Mouse (Mus musculus) kidney, embryonic 15.5 days (tissue): ENCODE data around the gene Glo1. TPM values are rescaled to one million over a fixed set of nuclear protein-coding genes. Genes with fewer than 3 reads are reported as not detected.

Experiments
- ATAC-seq: fragments of 200-750 bp; cut with Nextera tagmentation; replicated peaks from 2 replicates; pipeline ENCODE4 v1.8.0; 2017; ENCODE audit warnings: moderate TSS enrichment; ENCODE audit not compliant: low FRiP score
- H3K27ac ChIP-seq: fragments of 300-500 bp; sonication (generic); 2 replicates; pipeline ENCODE4 v1.5.1; 2015; ENCODE audit warnings: mild to moderate bottlenecking, inconsistent platforms
- H3K27me3 ChIP-seq: fragments of 300-500 bp; sonication (generic); 2 replicates; pipeline ENCODE4 v1.6.1; 2015; ENCODE audit warnings: inconsistent platforms
- H3K36me3 ChIP-seq: fragments of 300-500 bp; sonication (generic); 2 replicates; pipeline ENCODE4 v1.6.1; 2015; ENCODE audit warnings: inconsistent platforms
- H3K4me1 ChIP-seq: fragments of 300-500 bp; sonication (generic); 2 replicates; pipeline ENCODE4 v1.6.1; 2015; ENCODE audit warnings: inconsistent platforms
- H3K4me2 ChIP-seq: fragments of 300-500 bp; sonication (generic); 2 replicates; pipeline ENCODE4 v1.6.1; 2015; ENCODE audit warnings: moderate library complexity, mild to moderate bottlenecking, inconsistent platforms
- H3K4me3 ChIP-seq: fragments of 300-500 bp; sonication (generic); replicated peaks from 2 replicates; pipeline ENCODE4 v1.5.1; 2015; ENCODE audit warnings: mild to moderate bottlenecking, inconsistent platforms
- H3K9ac ChIP-seq: fragments of 300-500 bp; sonication (generic); 2 replicates; pipeline ENCODE4 v1.6.1; 2015; ENCODE audit warnings: mild to moderate bottlenecking, inconsistent platforms
- H3K9me3 ChIP-seq: fragments of 300-500 bp; sonication (generic); replicated peaks from 2 replicates; pipeline ENCODE4 v1.6.1; 2016; ENCODE audit warnings: inconsistent platforms
- WGBS: fragments of 180-500 bp; shearing (Covaris S2); methylation state at CpG from one replicate; pipeline ENCODE4 v1.1.7; 2015; ENCODE audit warnings: mixed read lengths; 5-methylcytosine and 5-hydroxymethylcytosine counted together
- polyA plus RNA-seq: library from polyadenylated mRNA; unstranded; fragments of >200 nt; fragmentation: Nextera tagmentation; extraction: Ambion mirVana; gene quantifications from 2 replicates; pipeline ENCODE4 v1.2.1, GENCODE M21; 2015

Gene Glo1
- polyA plus RNA-seq, 1 experiment from 2014 or later = 221 TPM

DNA sequence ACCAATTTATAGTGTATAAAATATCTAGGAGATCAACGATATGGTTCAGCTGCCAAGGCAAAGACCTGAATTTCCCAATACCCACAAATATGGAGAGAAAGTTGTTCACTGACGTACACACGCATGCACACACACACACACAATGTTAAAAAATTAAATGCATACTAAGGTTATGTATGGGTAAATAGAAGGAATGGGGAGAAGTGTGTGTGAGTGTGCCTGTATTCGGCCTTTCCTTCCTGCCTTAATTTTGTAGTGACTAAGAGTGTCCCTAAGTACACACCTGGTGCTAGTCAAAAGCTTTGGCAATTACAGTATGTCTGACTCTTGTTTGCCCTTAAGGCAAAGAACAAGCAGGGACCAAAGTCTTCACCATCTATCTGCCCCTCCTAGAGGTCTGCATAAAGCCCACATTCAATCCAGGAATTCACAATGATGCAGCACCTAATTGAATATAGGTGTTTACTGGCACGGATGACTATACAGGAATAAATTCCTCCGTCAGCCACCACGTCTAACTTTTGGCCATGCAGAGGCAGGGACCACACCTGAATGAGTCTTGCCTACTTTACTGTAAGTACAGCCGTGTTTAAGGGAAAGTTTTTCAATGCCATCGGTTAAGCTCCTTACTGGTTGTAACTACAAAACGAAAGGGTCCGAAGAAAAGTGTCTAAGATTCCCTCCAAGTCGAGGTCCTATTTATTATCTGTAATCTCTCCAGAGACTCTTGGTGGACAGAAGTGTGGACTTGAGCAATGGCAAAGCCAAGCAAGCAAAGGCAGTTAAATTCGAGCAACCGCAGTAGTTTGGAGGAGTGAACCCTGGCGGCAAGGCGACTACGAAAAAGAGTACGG lies 15.2 kb downstream of the Glo1 start:
- ATAC-seq = no peak
- Histone ChIP-seq H3K4me2 (peak overlapping the region; percentile 65), H3K27me3 (no peaks in the 10 kb centered on the region), H3K27ac (peak overlapping the region; percentile 93), H3K9me3 (no peaks in the 10 kb centered on the region; the same call in 1 of the 2 replicates), H3K36me3 (peaks cover 2% of the 10 kb centered on the region; the same call in 1 of the 2 replicates), H3K4me3 (peak overlapping the region; percentile 81), H3K9ac (peak overlapping the region; percentile 75), H3K4me1 (peaks cover 51% of the 10 kb centered on the region)
- 22% methylated on average over 18 of the region's 18 CpGs for WGBS

DNA sequence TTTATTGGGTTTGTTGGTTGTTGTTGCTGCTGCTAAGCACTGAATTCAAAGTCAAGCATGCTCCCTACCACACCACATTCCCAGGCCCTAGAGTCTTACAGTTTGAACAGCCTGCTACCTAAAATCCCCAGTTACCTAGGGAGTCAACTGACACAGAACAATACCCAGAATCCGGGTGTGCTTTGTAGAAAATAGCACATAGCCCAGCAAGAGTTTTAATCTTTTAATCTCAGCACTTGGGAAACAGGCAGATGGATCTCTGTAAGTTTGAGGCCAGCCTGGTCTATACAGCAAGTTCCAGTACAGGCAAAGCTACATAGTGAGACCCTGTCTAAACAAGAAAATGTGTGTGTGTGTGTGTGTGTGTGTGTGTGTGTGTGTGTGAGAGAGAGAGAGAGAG lies 15.9 kb downstream of the Glo1 start:
- WGBS = 88% methylated on average over 1 of the region's 1 CpGs
- no peaks in the 10 kb centered on the region for H3K27me3 ChIP-seq
- no peak overlapping the region for H3K4me2 ChIP-seq

DNA sequence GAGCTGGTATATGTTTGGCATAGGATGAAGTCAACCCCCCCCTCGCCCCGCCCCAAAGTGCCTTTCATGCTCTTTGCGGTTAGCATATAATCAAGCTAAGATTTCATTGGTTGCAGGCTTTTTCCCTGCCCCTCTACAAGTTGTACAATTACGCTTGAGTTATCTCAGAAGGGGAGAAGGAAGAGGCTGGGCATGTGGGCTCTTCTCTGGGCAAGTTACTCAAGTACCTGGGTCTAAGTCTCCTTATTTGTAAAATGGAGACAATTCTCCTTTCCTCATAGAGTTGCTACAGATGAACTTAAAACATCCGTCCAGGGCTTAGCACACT lies 16.7 kb downstream of the Glo1 start:
- H3K4me2 ChIP-seq = no peak overlapping the region
- H3K4me1 ChIP-seq = peaks cover 55% of the 10 kb centered on the region
- H3K36me3 ChIP-seq = peaks cover 2% of the 10 kb centered on the region; the same call in 1 of the 2 replicates
- no peak overlapping the region for H3K9ac ChIP-seq
- no peaks in the 10 kb centered on the region for H3K27me3 ChIP-seq
- WGBS = 96% methylated on average over 5 of the region's 5 CpGs
- no peak overlapping the region for H3K4me3 ChIP-seq
- no peak overlapping the region for H3K27ac ChIP-seq
- H3K9me3 ChIP-seq = no peaks in the 10 kb centered on the region; the same call in 1 of the 2 replicates
- ATAC-seq = no peak

More for the DNA sequence above, 15.9 kb downstream of the Glo1 start:
- Histone ChIP-seq H3K4me3 (no peak overlapping the region; the same call in 1 of the 2 replicates), H3K27ac (no peak overlapping the region), H3K9me3 (no peaks in the 10 kb centered on the region; the same call in 1 of the 2 replicates), H3K36me3 (peaks cover 2% of the 10 kb centered on the region; the same call in 1 of the 2 replicates), H3K4me1 (peaks cover 55% of the 10 kb centered on the region), H3K9ac (no peak overlapping the region)
- ATAC-seq = no peak

DNA sequence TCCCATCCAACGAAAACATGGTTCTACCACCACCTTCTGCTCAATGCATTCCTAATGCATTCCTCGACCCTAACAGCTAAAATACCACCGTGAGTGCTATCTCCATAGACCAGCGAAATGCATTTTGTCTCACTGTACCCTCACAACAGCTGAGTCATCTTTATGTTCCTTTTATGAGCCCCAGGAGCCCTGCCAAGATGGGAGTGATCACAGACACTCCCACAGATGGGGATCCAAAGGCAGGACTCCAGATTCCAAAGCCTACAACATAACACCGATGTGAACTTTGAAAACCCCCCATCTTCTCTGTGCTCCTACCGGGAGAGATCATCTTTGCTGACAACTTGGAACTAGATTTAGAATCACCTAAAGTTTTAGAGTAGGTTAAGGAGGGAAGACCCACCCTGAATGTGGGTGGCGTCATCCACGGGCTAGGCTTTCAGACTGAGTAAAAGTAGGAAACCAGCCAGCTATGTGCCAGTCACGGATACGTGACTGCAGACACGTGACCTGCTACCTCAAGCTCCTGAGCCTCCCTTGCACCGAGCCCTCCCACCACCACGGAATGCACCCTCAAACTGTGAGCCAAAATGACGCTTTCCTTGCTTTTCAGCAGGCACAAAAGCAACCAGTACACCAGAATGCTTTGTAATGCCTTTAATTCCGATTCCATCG lies 17.2 kb downstream of the Glo1 start:
- Histone ChIP-seq H3K36me3 (peaks cover 2% of the 10 kb centered on the region; the same call in 1 of the 2 replicates), H3K9ac (no peak overlapping the region), H3K27me3 (no peaks in the 10 kb centered on the region), H3K9me3 (no peaks in the 10 kb centered on the region; the same call in 1 of the 2 replicates), H3K4me1 (peaks cover 56% of the 10 kb centered on the region), H3K4me3 (no peak overlapping the region), H3K27ac (0 out of 2 replicates have a peak overlapping the region, but pooled peaks have one; percentile 23), H3K4me2 (peak overlapping the region; percentile 16; the same call in 1 of the 2 replicates)
- ATAC-seq = no peak
- WGBS = 71% methylated on average over 16 of the region's 16 CpGs

DNA sequence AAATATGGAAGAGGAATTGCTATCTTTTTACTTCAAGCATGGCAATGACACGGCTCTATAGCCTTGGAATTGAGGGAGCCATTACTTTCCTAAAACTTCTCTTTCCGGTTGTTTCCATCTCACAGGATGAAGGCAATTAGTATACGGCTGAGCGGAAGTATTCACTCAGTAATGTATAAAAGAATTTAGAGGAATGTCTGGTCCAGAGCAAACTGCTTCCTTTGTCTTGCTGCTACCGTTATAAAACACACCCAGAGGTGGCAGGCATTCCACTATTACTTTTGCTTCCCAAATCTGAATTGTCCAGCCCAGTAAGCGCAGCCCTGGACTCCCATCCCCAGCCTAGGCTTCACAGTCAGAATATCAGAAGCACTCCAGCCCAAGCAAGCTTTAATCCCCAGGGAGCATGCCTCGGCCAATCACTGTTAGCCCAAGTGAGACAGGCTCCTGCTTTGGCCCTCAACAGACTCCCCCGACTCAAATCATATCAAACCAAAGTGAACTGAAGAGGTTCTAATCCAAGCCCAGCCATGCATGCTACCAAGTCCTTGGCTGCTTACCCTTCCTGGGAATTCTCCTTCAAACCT lies 18.7 kb downstream of the Glo1 start:
- Histone ChIP-seq H3K36me3 (peaks cover 11% of the 10 kb centered on the region), H3K4me3 (no peak overlapping the region), H3K27ac (peak overlapping the region; percentile 64), H3K4me1 (peaks cover 60% of the 10 kb centered on the region), H3K9ac (no peak overlapping the region), H3K9me3 (no peaks in the 10 kb centered on the region; the same call in 1 of the 2 replicates), H3K27me3 (no peaks in the 10 kb centered on the region), H3K4me2 (no peak overlapping the region)
- no peak for ATAC-seq
- 62% methylated on average over 8 of the region's 8 CpGs for WGBS

DNA sequence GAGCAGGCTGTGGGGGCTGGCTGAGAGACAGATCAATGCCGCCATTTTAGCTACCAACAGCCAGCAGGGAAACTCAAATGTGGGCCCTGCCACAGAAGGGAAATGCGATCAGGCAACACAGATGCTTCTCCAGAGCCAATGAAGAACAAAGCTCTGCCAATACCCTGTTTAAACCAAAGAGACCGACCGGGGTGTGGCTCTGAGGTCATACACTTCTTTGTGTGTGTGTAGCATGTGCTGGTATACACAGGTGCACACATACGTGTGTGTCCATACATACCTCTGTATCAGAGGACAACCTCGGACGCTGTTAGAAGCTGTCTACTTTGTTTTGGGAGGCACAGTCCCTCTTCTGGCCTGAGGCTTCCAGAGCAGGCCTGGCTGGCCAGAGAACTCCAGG lies 19.3 kb downstream of the Glo1 start:
- Histone ChIP-seq H3K9ac (no peak overlapping the region), H3K4me3 (no peak overlapping the region), H3K27ac (0 out of 2 replicates have a peak overlapping the region, but pooled peaks have one; percentile 64), H3K4me1 (peaks cover 58% of the 10 kb centered on the region), H3K9me3 (no peaks in the 10 kb centered on the region; the same call in 1 of the 2 replicates), H3K27me3 (no peaks in the 10 kb centered on the region), H3K4me2 (no peak overlapping the region), H3K36me3 (peaks cover 17% of the 10 kb centered on the region)
- ATAC-seq = no peak
- 90% methylated on average over 7 of the region's 7 CpGs for WGBS

DNA sequence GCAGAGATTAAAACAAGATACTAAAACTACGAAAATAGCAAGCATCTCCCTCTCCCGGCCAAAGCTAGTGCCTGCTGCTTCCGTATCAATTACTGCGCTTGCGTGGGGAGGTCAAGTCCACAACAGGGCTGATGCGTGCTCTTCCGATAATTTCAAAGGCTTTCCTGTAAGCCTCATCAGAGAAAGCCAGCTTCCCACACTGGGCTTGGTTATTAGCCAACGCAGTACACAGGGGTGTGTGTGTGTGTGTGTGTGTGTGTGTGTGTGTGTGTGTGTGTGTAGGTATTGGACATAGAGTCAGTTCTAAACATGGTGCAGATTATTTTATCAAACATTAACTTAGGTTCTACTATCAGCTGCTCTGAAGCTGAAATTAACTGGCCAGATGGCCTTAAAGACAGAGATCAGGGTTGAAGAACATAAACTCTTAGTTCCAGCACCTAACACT lies 20.0 kb downstream of the Glo1 start:
- no peak for ATAC-seq
- WGBS = 83% methylated on average over 8 of the region's 8 CpGs
- H3K27ac ChIP-seq = no peak overlapping the region

DNA sequence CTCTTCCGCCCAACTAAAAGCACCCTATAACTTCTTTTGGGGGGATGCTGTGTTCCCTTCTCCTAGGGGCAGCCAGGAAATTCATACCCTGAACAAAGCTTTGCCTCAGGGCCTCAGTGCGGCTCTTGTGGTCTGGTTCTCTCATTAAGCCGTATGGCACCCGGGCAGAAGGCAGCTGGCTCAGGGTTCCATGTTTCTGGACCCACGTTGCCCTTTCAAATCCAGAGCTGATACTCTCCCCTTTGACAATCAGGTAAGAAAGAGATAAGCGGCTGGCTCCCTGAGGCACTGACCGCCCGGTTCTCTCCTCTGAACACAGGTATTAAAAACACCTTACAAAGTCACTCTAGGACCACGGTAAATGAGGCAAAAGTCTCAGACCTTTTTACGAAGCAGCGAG lies 20.5 kb downstream of the Glo1 start:
- Histone ChIP-seq H3K27ac (no peak overlapping the region), H3K4me1 (peaks cover 54% of the 10 kb centered on the region), H3K4me3 (no peak overlapping the region), H3K27me3 (no peaks in the 10 kb centered on the region), H3K4me2 (no peak overlapping the region), H3K36me3 (peaks cover 29% of the 10 kb centered on the region), H3K9ac (no peak overlapping the region), H3K9me3 (no peaks in the 10 kb centered on the region; the same call in 1 of the 2 replicates)
- 91% methylated on average over 11 of the region's 11 CpGs for WGBS
- ATAC-seq = no peak

More for the DNA sequence above, 20.0 kb downstream of the Glo1 start:
- no peak overlapping the region for H3K4me3 ChIP-seq
- peaks cover 24% of the 10 kb centered on the region for H3K36me3 ChIP-seq
- no peak overlapping the region for H3K4me2 ChIP-seq
- H3K9ac ChIP-seq = no peak overlapping the region
- peaks cover 58% of the 10 kb centered on the region for H3K4me1 ChIP-seq
- H3K9me3 ChIP-seq = no peaks in the 10 kb centered on the region; the same call in 1 of the 2 replicates
- H3K27me3 ChIP-seq = no peaks in the 10 kb centered on the region

DNA sequence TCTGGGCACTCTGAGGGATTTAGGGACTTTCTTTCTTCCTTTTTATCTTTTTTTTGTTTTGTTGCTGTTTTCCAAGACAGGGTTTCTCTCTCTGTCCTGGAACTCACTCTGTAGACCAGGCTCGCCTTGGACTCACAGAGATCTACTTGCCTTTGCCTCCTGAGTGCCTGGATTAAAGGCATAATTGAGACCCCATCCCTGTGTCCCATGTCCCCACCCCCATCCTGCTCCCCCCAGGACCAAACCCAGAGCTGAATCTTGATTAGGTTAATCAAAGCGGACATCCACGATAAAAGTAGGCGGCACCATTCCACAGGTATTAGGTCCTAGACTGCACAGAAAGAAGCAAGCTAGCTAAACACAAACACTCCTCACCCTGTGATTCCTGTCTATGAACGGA lies 21.7 kb downstream of the Glo1 start:
- Histone ChIP-seq H3K36me3 (peaks cover 38% of the 10 kb centered on the region), H3K9ac (no peak overlapping the region), H3K9me3 (no peaks in the 10 kb centered on the region; the same call in 1 of the 2 replicates), H3K4me1 (peaks cover 45% of the 10 kb centered on the region), H3K27ac (no peak overlapping the region), H3K27me3 (no peaks in the 10 kb centered on the region), H3K4me3 (no peak overlapping the region), H3K4me2 (no peak overlapping the region)
- ATAC-seq = no peak
- WGBS = 87% methylated on average over 5 of the region's 5 CpGs

DNA sequence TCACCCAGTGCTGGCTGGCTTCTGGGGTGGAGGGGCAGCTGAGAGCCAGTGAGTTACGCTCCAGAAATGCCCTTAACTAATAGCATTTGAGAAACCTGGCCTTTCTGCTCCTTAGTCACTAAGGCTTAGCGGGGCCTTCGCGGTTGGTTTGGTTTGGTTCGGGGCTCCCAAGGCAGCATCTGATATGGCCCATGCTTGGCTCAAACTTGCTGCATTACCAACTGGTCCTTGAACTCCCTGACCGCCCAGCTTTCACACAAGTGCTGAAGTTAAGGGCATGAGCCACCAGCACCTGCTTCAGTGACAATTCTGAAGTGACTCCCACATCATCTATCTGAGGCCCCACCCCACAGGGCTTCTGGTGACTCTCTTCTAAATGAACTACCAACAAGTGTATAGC lies 22.4 kb downstream of the Glo1 start:
- ATAC-seq = 0 out of 2 replicates have a peak, but pooled peaks have one; percentile 22
- Histone ChIP-seq H3K27ac (0 out of 2 replicates have a peak overlapping the region, but pooled peaks have one; percentile 25), H3K4me1 (peaks cover 38% of the 10 kb centered on the region), H3K27me3 (no peaks in the 10 kb centered on the region), H3K9ac (no peak overlapping the region), H3K4me3 (no peak overlapping the region), H3K4me2 (no peak overlapping the region), H3K36me3 (peaks cover 43% of the 10 kb centered on the region), H3K9me3 (no peaks in the 10 kb centered on the region)
- 63% methylated on average over 6 of the region's 6 CpGs for WGBS

DNA sequence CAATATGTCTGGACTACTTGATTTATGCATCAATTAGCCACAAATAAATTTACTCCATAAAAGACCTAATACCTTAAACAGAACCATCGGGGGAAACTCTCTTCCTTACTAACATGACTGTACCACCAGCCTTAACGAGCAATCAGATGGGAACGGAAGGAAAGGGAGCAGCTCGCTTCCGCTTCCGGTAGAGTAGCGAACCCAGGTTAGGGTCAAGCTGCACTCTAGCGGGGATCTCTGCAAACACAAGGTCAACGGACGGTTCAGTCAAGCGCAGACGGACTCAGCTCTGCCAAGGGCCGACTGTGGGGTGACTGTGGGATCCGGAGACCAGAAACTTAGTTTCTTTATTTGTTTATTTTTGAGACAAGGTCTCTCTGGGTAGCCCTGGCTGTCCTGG lies 24.5 kb downstream of the Glo1 start:
- no peaks in the 10 kb centered on the region for H3K9me3 ChIP-seq
- WGBS = 88% methylated on average over 14 of the region's 14 CpGs
- H3K36me3 ChIP-seq = peaks cover 62% of the 10 kb centered on the region
- H3K27me3 ChIP-seq = no peaks in the 10 kb centered on the region
- H3K27ac ChIP-seq = no peak overlapping the region
- no peak overlapping the region for H3K4me2 ChIP-seq
- no peak for ATAC-seq
- H3K9ac ChIP-seq = no peak overlapping the region
- H3K4me3 ChIP-seq = no peak overlapping the region
- H3K4me1 ChIP-seq = peaks cover 17% of the 10 kb centered on the region
